Mouse (Mus musculus) ES-CJ7 (cell line): ENCODE data around the gene Gm11939.
"Not testable (repeated sequence)": the region's sequence is repeated elsewhere in the genome, so short reads cannot be mapped to it uniquely, and the experiment has no call there.

Experiments used
- DNase-seq: peaks from one replicate; pipeline ENCODE4 v3.0.0; 2011; ENCODE audit warnings: low read depth, low spot score

Gene Gm11939

GRCm38 (mm10) chr11:99559366-99559765 lies at the start of gene Gm11939:
Gm11939 (minus strand) TSS chr11:99559466.
- no peak for DNase-seq

- not testable (repeated sequence) for DNase-seq
Observed at GRCm38 (mm10) chr11:99603208-99603607, 43.9 kb upstream of the Gm11939 start, which contains the start of gene Gm11938. Gm11938 (minus strand) TSS chr11:99603308.

- DNase-seq = not testable (repeated sequence)
Observed at GRCm38 (mm10) chr11:99597742-99598141, 38.5 kb upstream of the Gm11939 start, which contains the start of gene Krtap9-3. Krtap9-3 (minus strand) TSS chr11:99598105.

GRCm38 (mm10) chr11:99590981-99591380 lies 31.7 kb upstream of the Gm11939 start, which contains the start of gene Krtap1-3:
Krtap1-3 (minus strand) TSS chr11:99591339.
- DNase-seq = no peak

GRCm38 (mm10) chr11:99585096-99585495 lies 25.8 kb upstream of the Gm11939 start:
- DNase-seq = no peak

GRCm38 (mm10) chr11:99583245-99583704 lies 24.0 kb upstream of the Gm11939 start, which contains the start of gene Krtap1-4:
Krtap1-4 (minus strand) TSS chr11:99583654.
- no peak for DNase-seq

GRCm38 (mm10) chr11:99581564-99581963 lies 22.3 kb upstream of the Gm11939 start:
- no peak for DNase-seq

GRCm38 (mm10) chr11:99581051-99581450 lies 21.8 kb upstream of the Gm11939 start:
- no peak for DNase-seq

- DNase-seq = no peak
Observed at GRCm38 (mm10) chr11:99580636-99581035, 21.4 kb upstream of the Gm11939 start, which contains the start of gene Krtap1-5. Krtap1-5 (minus strand) TSS chr11:99581016.

GRCm38 (mm10) chr11:99574106-99574505 lies 14.8 kb upstream of the Gm11939 start:
- peak; percentile 79 for DNase-seq

GRCm38 (mm10) chr11:99573164-99573563 lies 13.9 kb upstream of the Gm11939 start:
- DNase-seq = no peak

GRCm38 (mm10) chr11:99566530-99566929 lies 7.3 kb upstream of the Gm11939 start, which contains the start of gene Krtap3-1:
Krtap3-1 (minus strand) TSS chr11:99566630.
- no peak for DNase-seq

GRCm38 (mm10) chr11:99562580-99562979 lies 3.3 kb upstream of the Gm11939 start:
- DNase-seq = no peak

- no peak for DNase-seq
Observed at GRCm38 (mm10) chr11:99557976-99558745, 1.1 kb downstream of the Gm11939 start.

- no peak for DNase-seq
Observed at GRCm38 (mm10) chr11:99556753-99557152, 2.5 kb downstream of the Gm11939 start, which contains the start of gene Krtap3-2. Krtap3-2 (minus strand) TSS chr11:99556853.

GRCm38 (mm10) chr11:99556195-99556594 lies 3.1 kb downstream of the Gm11939 start:
- no peak for DNase-seq

GRCm38 (mm10) chr11:99550765-99551164 lies 8.5 kb downstream of the Gm11939 start, which contains the start of gene Krtap3-3:
Krtap3-3 (minus strand) TSS chr11:99550865.
- DNase-seq = no peak

GRCm38 (mm10) chr11:99547892-99548291 lies 11.4 kb downstream of the Gm11939 start:
- DNase-seq = peak; percentile 31

- no peak for DNase-seq
Observed at GRCm38 (mm10) chr11:99539721-99540120, 19.5 kb downstream of the Gm11939 start.

- no peak for DNase-seq
Observed at GRCm38 (mm10) chr11:99521288-99521860, 37.9 kb downstream of the Gm11939 start, which contains the start of gene Krt39. Krt39 (minus strand) TSS chr11:99521338.

- DNase-seq = no peak
Observed at GRCm38 (mm10) chr11:99514098-99514497, 45.2 kb downstream of the Gm11939 start.
